Mouse (Mus musculus) right cerebral cortex, adult 18-20 months (tissue): ENCODE data around the gene Brd7.

Experiments used
- DNase-seq: peaks from one replicate; pipeline ENCODE4 v3.0.0; 2022; ENCODE audit warnings: mixed read lengths

The Brd7 gene

DNA sequence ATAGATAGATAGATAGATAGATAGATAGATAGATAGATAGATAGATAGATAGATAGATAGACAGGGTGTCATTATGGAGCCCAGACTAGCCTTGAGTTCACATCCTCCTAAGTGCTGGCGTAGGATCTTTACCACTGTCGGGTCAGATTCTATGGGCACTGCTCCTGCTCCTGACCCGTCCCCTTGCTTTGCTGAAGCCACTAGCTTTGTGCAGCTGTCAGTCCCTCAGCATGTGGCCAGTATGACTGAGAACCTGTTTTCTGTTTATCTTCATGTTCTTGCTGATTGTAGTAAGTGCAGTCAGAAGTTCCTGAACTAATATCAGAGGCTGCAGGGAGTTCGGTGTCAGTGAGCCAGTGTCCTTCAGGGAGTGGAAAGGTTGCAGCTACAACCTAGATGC lies 54.3 kb downstream of the Brd7 start:
- no peak for DNase-seq

DNA sequence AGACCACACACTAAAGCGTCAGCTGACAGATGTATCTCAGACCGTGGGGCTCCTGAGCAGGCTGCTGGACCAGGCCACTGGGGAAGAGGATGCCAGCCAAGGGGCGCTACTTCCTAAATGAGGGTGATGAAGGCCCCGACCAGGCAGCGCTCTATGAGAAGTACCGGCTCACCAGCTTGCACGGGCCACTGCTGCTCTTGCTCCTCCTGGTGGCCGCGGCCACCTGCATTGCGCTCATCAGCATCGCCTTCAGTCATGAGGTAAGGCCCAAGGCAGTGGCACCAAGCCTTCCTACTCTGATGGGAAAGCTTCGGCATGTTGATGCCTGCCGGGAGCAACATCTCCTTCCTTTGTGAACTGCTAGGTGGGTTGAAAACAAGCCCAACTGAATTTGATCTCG lies 55.5 kb downstream of the Brd7 start:
- DNase-seq: no peak

- no peak for DNase-seq
Observed at GRCm38 (mm10) chr8:88305814-88306213, 56.2 kb downstream of the Brd7 start.

DNA sequence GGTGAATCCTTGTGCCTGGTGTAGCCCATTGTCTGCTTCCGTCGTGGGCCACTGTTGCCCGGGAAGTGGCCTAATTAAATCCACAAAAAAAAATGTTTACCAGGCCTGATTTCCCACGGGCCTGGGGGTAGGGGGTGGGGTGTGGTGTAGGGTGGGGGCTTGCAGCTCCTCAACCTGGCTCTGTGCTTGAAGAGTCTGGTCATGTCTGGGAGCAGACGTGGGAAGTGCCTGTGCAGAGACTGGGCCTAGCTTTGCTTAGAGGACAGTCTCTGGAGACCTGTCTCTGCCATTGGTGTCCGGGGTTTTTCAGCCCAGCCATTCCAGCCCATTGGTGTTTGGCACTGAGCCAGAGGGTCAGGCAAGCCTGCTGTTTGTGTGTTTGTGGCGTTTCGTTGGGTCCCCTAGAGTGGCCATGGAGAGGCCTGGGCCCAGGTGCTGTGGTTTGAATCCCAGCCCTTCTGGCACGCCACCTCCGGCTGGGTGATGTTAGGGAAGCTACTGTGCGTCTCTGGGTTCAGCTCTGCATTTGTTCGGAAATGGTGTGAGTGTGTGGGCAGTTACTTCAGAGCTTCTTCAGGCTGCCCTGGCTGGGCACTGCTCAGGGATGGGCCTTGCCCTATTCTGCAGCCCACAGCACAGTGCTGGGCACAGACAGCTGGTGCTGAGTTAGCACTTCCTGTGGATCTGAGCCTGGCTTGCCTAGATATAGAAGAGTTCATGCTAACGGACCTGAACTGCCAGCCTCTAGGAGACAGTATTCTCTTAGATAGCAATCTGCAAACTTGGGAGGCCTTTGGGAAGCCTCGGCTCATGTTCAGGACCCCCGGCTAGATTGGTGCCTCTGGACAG lies 60.2 kb downstream of the Brd7 start:
- DNase-seq: no peak

- DNase-seq: no peak
Observed at GRCm38 (mm10) chr8:88299907-88300603, 61.9 kb downstream of the Brd7 start.

GRCm38 (mm10) chr8:88298733-88299103 lies 63.3 kb downstream of the Brd7 start:
- no peak for DNase-seq

GRCm38 (mm10) chr8:88297976-88298732 lies 63.8 kb downstream of the Brd7 start:
- DNase-seq: no peak

DNA sequence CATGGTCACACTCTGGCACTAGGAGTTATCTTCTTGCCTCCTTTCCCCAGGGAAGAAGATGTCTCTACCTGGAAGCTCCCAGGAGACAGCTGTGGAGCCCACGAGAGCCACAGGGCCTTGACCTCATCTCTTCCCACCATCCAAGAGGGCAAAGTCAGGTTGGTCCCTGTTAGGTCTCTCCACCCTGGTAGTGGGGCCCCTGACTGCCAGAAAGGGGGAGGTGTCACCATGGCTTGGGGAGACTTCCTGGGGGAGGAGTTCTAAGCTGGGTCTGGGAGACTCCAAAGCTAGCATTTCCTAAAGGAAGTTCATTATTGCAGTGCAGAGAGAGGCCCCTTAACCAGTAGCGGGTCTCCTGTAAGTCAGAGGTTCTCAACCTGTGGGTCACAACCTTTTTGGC lies 67.0 kb downstream of the Brd7 start:
- no peak for DNase-seq

DNA sequence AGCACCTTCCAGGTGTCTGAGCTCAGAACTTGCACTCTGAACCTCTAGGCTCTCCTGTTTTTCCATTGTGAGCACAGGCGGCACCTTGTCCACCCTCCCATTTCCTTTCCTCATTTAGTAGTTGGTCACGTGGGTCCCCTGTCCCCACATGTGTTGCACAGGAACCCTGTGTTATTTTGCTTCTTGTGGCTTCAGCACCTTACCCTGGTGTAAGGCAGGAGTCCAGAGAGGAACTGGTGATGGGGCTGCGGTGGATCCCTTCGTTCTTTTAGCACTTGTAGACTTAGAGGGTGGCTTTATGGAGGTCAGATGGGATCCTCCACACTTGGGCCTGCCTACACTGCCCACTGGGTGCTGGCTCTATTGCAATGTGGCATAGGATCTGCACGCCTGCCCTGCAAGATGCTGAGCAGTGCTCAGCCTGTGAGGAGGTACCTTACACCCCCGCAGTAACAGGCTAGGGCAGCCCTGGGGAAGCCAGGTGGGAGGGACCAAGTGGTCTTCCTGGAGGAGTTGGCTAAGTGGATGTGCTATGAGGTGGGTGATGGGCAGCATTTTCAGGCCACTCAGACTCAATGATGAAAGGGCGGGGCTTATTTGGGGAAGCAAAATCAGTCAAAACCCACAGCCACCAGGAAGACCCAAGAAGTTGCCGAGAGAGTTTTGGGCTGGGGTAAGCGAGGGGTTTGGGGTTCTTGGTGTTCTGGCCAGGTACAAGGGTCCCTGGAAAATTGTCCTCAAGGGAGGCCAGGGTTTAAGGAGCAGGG lies 68.2 kb downstream of the Brd7 start:
- DNase-seq: no peak

GRCm38 (mm10) chr8:88292926-88293325 lies 69.1 kb downstream of the Brd7 start:
- DNase-seq: no peak

- DNase-seq: no peak
Observed at GRCm38 (mm10) chr8:88291305-88291690, 70.7 kb downstream of the Brd7 start.

GRCm38 (mm10) chr8:88290326-88291304 lies 71.4 kb downstream of the Brd7 start:
- no peak for DNase-seq

DNA sequence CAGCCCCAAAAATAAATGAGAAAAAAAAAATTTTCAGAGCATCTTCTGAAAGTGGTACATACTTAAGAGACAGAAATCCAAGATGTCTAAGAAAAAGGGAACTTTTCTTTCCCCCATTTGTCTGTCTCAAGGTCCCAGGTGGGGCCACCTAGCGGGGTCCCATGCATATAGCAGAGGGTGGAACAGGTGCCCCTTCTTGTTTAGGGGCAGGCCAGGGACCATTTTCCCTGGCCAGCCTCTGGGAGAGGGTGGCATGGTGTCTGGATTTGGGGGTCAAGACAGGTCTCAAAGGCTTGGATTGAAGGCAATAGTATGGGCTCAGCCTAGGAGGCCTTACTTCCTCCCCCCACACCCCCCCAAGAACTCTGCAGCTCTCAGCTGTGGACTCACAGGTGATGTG lies 72.1 kb downstream of the Brd7 start:
- no peak for DNase-seq

DNA sequence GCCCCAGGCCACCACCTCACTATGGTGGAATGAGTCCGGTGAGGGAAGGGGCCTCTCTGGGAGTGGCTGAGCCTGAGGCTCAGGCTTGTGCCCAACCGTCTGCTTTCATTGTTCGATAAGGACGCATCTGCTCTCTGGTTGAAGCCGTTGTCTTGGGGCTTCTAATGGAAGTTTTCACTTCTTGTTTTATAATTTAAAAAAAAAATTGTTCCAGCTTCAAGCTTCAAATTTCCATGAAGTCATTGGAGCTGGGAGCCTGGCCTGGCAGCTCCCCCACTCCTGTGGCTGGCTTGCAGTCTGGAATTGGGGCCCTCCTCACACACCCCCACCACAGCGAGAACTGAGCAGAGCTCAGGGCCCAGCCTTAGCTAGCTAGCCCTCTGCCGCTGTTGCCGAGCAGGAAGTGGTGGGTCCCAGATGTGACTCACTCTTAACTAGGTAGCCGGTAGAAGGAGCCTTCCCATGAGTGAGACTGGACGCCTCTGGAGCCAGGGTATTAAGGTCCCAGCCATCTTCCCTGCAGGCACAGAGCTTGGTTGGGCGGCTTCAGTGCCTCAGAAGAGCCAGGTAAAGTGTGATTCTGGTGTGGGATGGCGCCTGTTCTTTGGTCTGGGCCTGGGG lies 73.3 kb downstream of the Brd7 start:
- no peak for DNase-seq

- no peak for DNase-seq
Observed at GRCm38 (mm10) chr8:88286421-88286960, 75.5 kb downstream of the Brd7 start.

DNA sequence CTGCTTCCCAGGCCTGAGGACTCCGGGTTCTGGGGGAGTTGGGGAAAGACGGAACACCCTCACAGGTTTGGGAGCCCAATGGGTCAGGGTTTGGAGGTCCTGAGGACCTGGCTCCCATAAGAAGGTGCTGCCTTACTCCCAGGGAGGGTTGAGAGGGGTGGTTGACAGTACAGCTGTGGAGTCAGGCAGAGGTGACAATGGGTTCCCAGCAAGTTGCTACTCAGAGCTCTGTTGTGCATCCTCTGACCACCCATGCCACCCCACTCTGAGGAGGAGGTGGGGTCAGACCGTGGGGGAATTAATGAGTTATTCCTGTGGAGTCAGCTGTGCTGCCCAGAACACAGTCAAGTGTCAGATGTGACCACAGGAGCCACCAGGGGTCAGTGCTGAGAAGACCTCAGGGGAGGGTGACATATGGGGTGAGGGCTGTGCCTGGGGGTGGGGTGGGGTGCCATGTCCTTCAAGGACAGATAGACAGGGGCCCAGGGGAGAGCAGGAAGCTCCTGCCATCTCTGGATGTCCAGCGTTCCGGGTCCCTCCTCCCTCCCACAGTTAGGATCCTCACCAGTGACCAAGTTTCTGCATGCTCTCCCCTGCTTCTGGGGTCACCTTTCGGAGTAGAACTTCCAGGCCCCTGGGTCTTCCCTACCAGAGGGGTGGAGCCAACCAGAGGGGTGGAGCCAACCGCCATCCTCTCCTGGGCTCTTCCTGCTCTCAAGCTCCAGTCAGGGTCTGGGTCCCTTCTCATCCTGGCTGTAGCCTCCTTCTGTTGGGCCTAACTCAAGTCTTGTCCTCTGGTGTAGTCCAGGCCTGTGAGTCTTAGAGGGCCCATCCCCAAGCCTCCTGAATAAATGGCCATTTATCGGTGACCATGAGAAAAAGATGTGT lies 76.3 kb downstream of the Brd7 start:
- DNase-seq: no peak

- DNase-seq: no peak
Observed at GRCm38 (mm10) chr8:88284738-88285137, 77.3 kb downstream of the Brd7 start.

DNA sequence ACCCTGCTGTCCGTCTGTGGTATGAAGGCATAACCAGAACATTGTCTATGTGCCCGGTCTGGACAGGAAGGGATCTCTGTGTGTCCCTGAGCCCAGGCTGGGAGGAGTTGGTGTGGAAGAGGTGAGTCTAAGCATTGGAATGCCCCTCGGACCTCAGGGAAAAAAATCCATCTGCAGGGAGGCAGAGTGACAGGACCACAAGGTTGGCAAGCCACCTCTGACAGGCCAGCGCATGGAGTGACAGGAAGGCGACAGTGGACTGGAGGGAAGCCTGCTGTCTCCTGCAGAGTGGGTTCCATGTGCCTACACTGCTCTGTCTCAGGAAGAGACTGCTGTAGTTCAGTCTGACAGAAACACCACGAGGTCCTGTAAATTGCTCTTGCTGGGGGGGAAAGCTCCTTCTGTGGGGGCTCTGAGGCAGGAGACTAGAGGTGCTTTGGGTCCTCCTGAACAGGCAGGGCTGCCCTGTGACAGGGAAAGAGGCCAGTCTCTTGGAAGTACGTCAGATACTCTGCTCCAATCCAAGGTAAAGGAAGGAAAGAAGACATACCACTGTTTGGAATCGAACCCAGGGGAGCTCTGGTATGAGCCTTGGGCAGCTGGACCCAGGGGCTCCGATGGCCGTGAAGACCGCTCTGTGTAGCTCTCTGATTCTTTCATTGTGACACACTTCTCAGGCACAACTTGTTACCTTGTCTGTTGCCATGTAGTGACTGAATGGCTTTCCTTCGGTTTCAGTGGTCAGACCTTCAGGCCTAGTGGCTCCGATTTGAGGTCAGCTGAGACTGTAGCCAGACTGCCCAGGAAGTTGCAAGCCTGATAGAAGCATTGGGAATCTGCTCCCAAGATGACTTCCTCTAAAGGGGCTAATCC lies 78.5 kb downstream of the Brd7 start:
- no peak for DNase-seq

GRCm38 (mm10) chr8:88282684-88283083 lies 79.3 kb downstream of the Brd7 start:
- no peak for DNase-seq
